Mouse (Mus musculus): ENCODE measurements around the gene Slc16a12. TPM values are rescaled to one million over a fixed set of nuclear protein-coding genes. Genes with fewer than 3 reads are reported as not detected.

The Slc16a12 gene
- polyA plus RNA-seq, 1 experiment from 2014 or later = 1.3 TPM

Small RNA genes within 50 kb of the gene (microRNA-seq; reads per million reads assigned to microRNA genes)
- gene Gm27476 = not detected

Other genes with a start within 250 kb of the Slc16a12 start
- 16.1 and 16.8 TPM in 2 replicates for gene Lipa, start 219.8 kb downstream of the Slc16a12 start, polyA plus RNA-seq (2016; fragmentation: Nextera tagmentation; extraction: Ambion mirVana)
- 6.1 and 6.3 TPM in 2 replicates for gene Ifit2, start 196.6 kb downstream of the Slc16a12 start, polyA plus RNA-seq (2016; fragmentation: Nextera tagmentation; extraction: Ambion mirVana)
- 0.24 and 0.26 TPM in 2 replicates for gene Ifit3, start 163.8 kb downstream of the Slc16a12 start, polyA plus RNA-seq (2016; fragmentation: Nextera tagmentation; extraction: Ambion mirVana)
- gene Ifit1bl1, start 145.3 kb downstream of the Slc16a12 start, polyA plus RNA-seq (2016; fragmentation: Nextera tagmentation; extraction: Ambion mirVana) = 0.14 and 0.36 TPM in 2 replicates
- gene Ifit3b, start 139.3 kb downstream of the Slc16a12 start, polyA plus RNA-seq (2016; fragmentation: Nextera tagmentation; extraction: Ambion mirVana) = 0.09 TPM in 1 of 2 replicates, not detected in the other
- gene Ifit1bl2, start 106.5 kb downstream of the Slc16a12 start, polyA plus RNA-seq (2016; fragmentation: Nextera tagmentation; extraction: Ambion mirVana) = not detected in 2 replicates
- gene Ifit1, start 106.4 kb downstream of the Slc16a12 start, polyA plus RNA-seq (2016; fragmentation: Nextera tagmentation; extraction: Ambion mirVana) = 0.11 and 0.17 TPM in 2 replicates
- 9.2 and 9.9 TPM in 2 replicates for gene Pank1, start 132.2 kb upstream of the Slc16a12 start, polyA plus RNA-seq (2016; fragmentation: Nextera tagmentation; extraction: Ambion mirVana)
- gene Kif20b, start 175.1 kb upstream of the Slc16a12 start, polyA plus RNA-seq (2016; fragmentation: Nextera tagmentation; extraction: Ambion mirVana) = 69.7 and 80.4 TPM in 2 replicates

Data from forebrain, embryonic 12.5 days (tissue).